Mouse (Mus musculus) myocyte (in vitro differentiated cells): ENCODE measurements at regions not wholly inside any gene's neighbourhood (a gene's known extent, or its start where the extent isn't known, plus 50 kb on each side); places are given as distances from the start of the nearest gene placed in this dataset.

Experiments
- CEBPB ChIP-seq: IDR thresholded peaks from 2 replicates; pipeline ENCODE4 v1.6.1; 2011; ENCODE audit warnings: mild to moderate bottlenecking, moderate library complexity; ENCODE audit not compliant: poor library complexity, insufficient read depth, severe bottlenecking
- E2F4 ChIP-seq: IDR thresholded peaks from one replicate; pipeline ENCODE4 v1.6.1; 2011; ENCODE audit warnings: mild to moderate bottlenecking, control low read depth, moderate library complexity; ENCODE audit not compliant: insufficient read depth
- MYOG ChIP-seq, 3 experiments: IDR thresholded peaks; one replicate each; pipeline ENCODE4 v1.6.1; 2011; ENCODE audit warnings: control low read depth in 2 of 3, low read depth in 2 of 3, mild to moderate bottlenecking in 2 of 3; ENCODE audit not compliant: insufficient read length in 2 of 3, control insufficient read depth in 1 of 3, insufficient read depth in 1 of 3
- POLR2A ChIP-seq: IDR thresholded peaks from one replicate; pipeline ENCODE4 v1.6.1; 2011; ENCODE audit warnings: low read depth, mild to moderate bottlenecking, control low read depth, moderate library complexity; ENCODE audit not compliant: insufficient read length
- TCF12 ChIP-seq: IDR thresholded peaks from one replicate; pipeline ENCODE4 v1.6.1; 2011; ENCODE audit warnings: mild to moderate bottlenecking, control low read depth; ENCODE audit not compliant: poor library complexity, insufficient read depth, severe bottlenecking
- USF1 ChIP-seq: IDR thresholded peaks from one replicate; pipeline ENCODE4 v1.6.1; 2011; ENCODE audit warnings: low read depth, mild to moderate bottlenecking, control low read depth, moderate library complexity

DNA sequence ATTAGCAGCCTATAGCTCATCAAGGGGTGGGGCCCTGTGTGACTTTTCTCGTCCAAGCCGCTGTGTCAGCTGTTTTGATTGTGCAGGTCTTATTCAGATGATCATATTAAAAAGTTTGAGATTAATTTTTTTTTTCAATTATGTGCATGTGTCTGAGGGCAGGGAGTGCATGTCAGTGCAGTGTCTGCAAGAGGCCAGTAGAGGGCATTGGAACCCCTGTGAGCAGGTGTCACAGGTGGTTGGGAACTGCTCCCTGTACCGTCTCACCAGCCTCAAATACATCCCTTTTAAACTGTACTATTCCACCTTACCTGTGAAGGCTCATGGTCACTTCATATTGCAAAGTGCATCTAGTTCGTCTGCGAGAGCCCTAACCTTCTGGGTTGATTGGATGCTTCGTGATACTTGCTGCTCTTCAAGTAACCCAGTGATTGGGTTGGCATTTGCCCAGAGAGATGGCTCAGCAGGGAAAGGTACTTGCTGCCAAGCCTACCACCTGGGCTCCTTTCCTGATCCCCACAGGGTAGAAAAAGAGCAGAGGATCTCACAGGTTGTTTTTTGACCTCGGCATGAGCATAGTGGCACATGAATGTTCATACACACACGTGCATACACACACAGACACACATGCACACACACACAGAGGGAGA is 178.3 kb upstream of the Fam19a5 start:
- no peak for TF ChIP-seq POLR2A
- no peak for TF ChIP-seq CEBPB
- no peak for TF ChIP-seq MYOG (IDR thresholded peaks at IDR 0.05; ENCODE audit: control insufficient read depth in 1 of 3, insufficient read depth in 1 of 3, insufficient read length in 2 of 3, low read depth in 2 of 3)
- TF ChIP-seq TCF12, result no peak
- no peak for TF ChIP-seq USF1
- TF ChIP-seq E2F4, result no peak
